Mouse (Mus musculus): ENCODE data around the gene Rfx4.
A peak's percentile ranks its signal among the peaks of the same experiment; 100 is the strongest.

Gene Rfx4

GRCm38 (mm10) chr10:84758483-84759431 lies 2.9 kb downstream of the Rfx4 start:
- no peak for DNase-seq (ENCODE audit: low spot score)

GRCm38 (mm10) chr10:84759511-84760117 lies 3.8 kb downstream of the Rfx4 start:
- no peak for DNase-seq (ENCODE audit: low spot score)

GRCm38 (mm10) chr10:84760118-84761111 lies 4.6 kb downstream of the Rfx4 start:
- peak; percentile 54 for DNase-seq (ENCODE audit: low spot score)

GRCm38 (mm10) chr10:84768766-84769165 lies 12.9 kb downstream of the Rfx4 start:
- no peak for DNase-seq (ENCODE audit: low spot score)

- DNase-seq (ENCODE audit: low spot score): no peak
These were observed 16.7 kb downstream of the Rfx4 start for GRCm38 (mm10) chr10:84772380-84773130.

- no peak for DNase-seq (ENCODE audit: low spot score)
These were observed 18.0 kb downstream of the Rfx4 start for GRCm38 (mm10) chr10:84773889-84774288.

GRCm38 (mm10) chr10:84774573-84774972 lies 18.7 kb downstream of the Rfx4 start:
- DNase-seq (ENCODE audit: low spot score): no peak

- no peak for DNase-seq (ENCODE audit: low spot score)
These were observed 21.2 kb downstream of the Rfx4 start for GRCm38 (mm10) chr10:84777109-84777508.

GRCm38 (mm10) chr10:84777974-84778373 lies 22.1 kb downstream of the Rfx4 start:
- DNase-seq (ENCODE audit: low spot score): no peak

GRCm38 (mm10) chr10:84780828-84781227 lies 25.0 kb downstream of the Rfx4 start:
- DNase-seq (ENCODE audit: low spot score): no peak

- DNase-seq (ENCODE audit: low spot score): no peak
These were observed 29.5 kb downstream of the Rfx4 start for GRCm38 (mm10) chr10:84785339-84785738.

- no peak for DNase-seq (ENCODE audit: low spot score)
These were observed 34.5 kb downstream of the Rfx4 start for GRCm38 (mm10) chr10:84790323-84790722.

GRCm38 (mm10) chr10:84791181-84791580 lies 35.3 kb downstream of the Rfx4 start:
- DNase-seq (ENCODE audit: low spot score): peak; percentile 22

GRCm38 (mm10) chr10:84801521-84801920 lies 45.7 kb downstream of the Rfx4 start:
- DNase-seq (ENCODE audit: low spot score): no peak

- DNase-seq (ENCODE audit: low spot score): no peak
These were observed 47.5 kb downstream of the Rfx4 start for GRCm38 (mm10) chr10:84803216-84803844.

- DNase-seq (ENCODE audit: low spot score): no peak
These were observed 49.7 kb downstream of the Rfx4 start for GRCm38 (mm10) chr10:84805576-84805975.

GRCm38 (mm10) chr10:84807206-84807605 lies 51.3 kb downstream of the Rfx4 start:
- no peak for DNase-seq (ENCODE audit: low spot score)

GRCm38 (mm10) chr10:84810030-84810849 lies 54.4 kb downstream of the Rfx4 start:
- DNase-seq (ENCODE audit: low spot score): no peak

GRCm38 (mm10) chr10:84811171-84811912 lies 55.5 kb downstream of the Rfx4 start:
- no peak for DNase-seq (ENCODE audit: low spot score)

All from ovary, postnatal 36 days (tissue).